Mouse (Mus musculus) erythroblast, embryonic 14.5 days (primary cell): Measurements from ENCODE around the gene Rnaseh1.

Source experiments
- GATA1 ChIP-seq: IDR thresholded peaks from 2 replicates; pipeline ENCODE4 v1.6.1; 2012; ENCODE audit warnings: low read length, inconsistent platforms, mixed read lengths
- TAL1 ChIP-seq: IDR thresholded peaks from 3 replicates; pipeline ENCODE4 v1.6.1; 2012; ENCODE audit warnings: low read length, inconsistent platforms, mixed read lengths

- TF ChIP-seq GATA1 = no peak
- TF ChIP-seq TAL1 = no peak
These were observed 14.3 kb upstream of the Rnaseh1 start for GRCm38 (mm10) chr12:28635058-28635534.
